Mouse (Mus musculus) liver, embryonic 11.5 days (tissue): ENCODE results near the gene Gm20683. TPM values are rescaled to one million over a fixed set of nuclear protein-coding genes. Genes with fewer than 3 reads are reported as not detected.
A peak's percentile ranks its signal among the peaks of the same experiment; 100 is the strongest.

Source experiments
- ATAC-seq: fragments of 200-750 bp; cut with Nextera tagmentation; replicated peaks from 2 replicates; pipeline ENCODE4 v1.8.0; 2017; ENCODE audit warnings: moderate number of reproducible peaks, mild to moderate bottlenecking, moderate TSS enrichment, moderate library complexity; ENCODE audit not compliant: low FRiP score
- DNase-seq: peaks from one replicate; pipeline ENCODE4 v3.0.0-alpha.2; 2017; ENCODE audit warnings: low spot score
- H3K27ac ChIP-seq: fragments of 300-500 bp; sonication (generic); 2 replicates; pipeline ENCODE4 v1.5.1; 2014; ENCODE audit warnings: mild to moderate bottlenecking, low read depth, low read length, control low read depth
- H3K27me3 ChIP-seq: fragments of 300-500 bp; sonication (generic); replicated peaks from 2 replicates; pipeline ENCODE4 v1.6.1; 2014; ENCODE audit warnings: low read length, mixed read lengths; ENCODE audit not compliant: control insufficient read depth, insufficient read depth
- H3K36me3 ChIP-seq: fragments of 300-500 bp; sonication (generic); 2 replicates; pipeline ENCODE4 v1.6.1; 2014; ENCODE audit warnings: mild to moderate bottlenecking, low read length, moderate library complexity, mixed read lengths; ENCODE audit not compliant: control insufficient read depth, insufficient read depth
- H3K4me1 ChIP-seq: fragments of 300-500 bp; sonication (generic); replicated peaks from 2 replicates; pipeline ENCODE4 v1.6.1; 2014; ENCODE audit warnings: low read length, mixed read lengths; ENCODE audit not compliant: control insufficient read depth, insufficient read depth
- H3K4me2 ChIP-seq: fragments of 300-500 bp; sonication (generic); 2 replicates; pipeline ENCODE4 v1.6.1; 2014; ENCODE audit warnings: mild to moderate bottlenecking, control low read depth, moderate library complexity
- H3K4me3 ChIP-seq: fragments of 300-500 bp; sonication (generic); 2 replicates; pipeline ENCODE4 v1.5.1; 2014; ENCODE audit warnings: low read depth, low read length, control low read depth
- H3K9ac ChIP-seq: fragments of 300-500 bp; sonication (generic); 2 replicates; pipeline ENCODE4 v1.6.1; 2014; ENCODE audit warnings: low read depth, low read length, control low read depth
- H3K9me3 ChIP-seq: fragments of 300-500 bp; sonication (generic); 2 replicates; pipeline ENCODE4 v1.6.1; 2016; ENCODE audit warnings: low read length, inconsistent platforms, mixed read lengths; ENCODE audit not compliant: control insufficient read depth
- WGBS: fragments of 180-500 bp; shearing (Covaris S2); extraction: QIAGEN DNeasy Blood & Tissue Kit; methylation state at CpG from one replicate; pipeline ENCODE4 v1.1.7; 2014; 5-methylcytosine and 5-hydroxymethylcytosine counted together
- polyA plus RNA-seq: library from polyadenylated mRNA; unstranded; fragments of >200 nt; fragmentation: Nextera tagmentation; extraction: Ambion mirVana; gene quantifications from 2 replicates; pipeline ENCODE4 v1.2.1, GENCODE M21; 2014

The Gm20683 gene
- polyA plus RNA-seq, 1 experiment from 2014 or later, result 0.78 TPM

DNA sequence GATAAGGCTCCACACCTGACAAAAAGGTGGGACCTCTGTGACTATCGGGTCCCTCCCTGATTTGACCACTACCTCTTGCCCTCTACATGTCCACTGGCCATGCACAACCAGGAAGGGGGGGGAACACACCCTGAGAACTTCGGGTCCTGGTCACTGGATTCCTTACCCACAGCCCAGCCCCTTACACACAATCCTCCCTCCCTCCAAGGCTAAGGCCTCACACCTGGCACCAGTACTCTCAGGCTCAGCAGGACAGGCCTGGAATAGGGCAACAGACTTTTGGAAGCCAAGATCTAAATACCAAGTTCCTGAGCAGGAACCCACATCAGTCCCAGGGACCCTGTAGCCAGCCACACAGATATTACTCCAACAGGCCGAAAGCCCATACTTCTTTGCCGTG is 2.7 kb downstream of the Gm20683 start:
- no peak overlapping the region for H3K4me2 ChIP-seq
- no peaks in the 10 kb centered on the region for H3K27me3 ChIP-seq
- no peak overlapping the region for H3K9ac ChIP-seq
- DNase-seq, result no peak
- ATAC-seq, result no peak
- WGBS, result 83% methylated on average over 4 of the region's 4 CpGs
- no peak overlapping the region for H3K27ac ChIP-seq
- no peak overlapping the region for H3K4me3 ChIP-seq
- no peaks in the 10 kb centered on the region for H3K9me3 ChIP-seq
- H3K4me1 ChIP-seq, result peaks cover 44% of the 10 kb centered on the region
- peaks cover 40% of the 10 kb centered on the region for H3K36me3 ChIP-seq

DNA sequence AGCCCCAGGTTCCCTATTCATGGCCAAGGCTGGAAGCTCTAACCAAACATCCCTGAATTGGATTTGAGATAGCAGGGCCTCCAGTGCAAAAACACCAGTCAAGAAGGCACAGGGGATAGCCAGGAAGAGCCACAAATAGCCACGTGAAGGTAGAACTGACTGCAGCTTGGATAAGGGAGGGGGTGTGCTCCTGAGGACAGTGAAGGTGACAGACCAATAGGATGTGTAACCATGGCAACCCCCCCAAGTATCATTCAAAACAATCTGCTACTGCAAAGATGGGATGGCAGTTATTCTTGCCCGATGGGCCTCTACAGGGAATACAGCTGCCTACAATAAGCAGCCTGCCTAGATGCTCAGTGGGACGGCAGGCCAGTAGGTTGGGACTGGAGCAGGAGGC is 4.0 kb downstream of the Gm20683 start:
- Histone ChIP-seq H3K9ac (peak overlapping the region; percentile 11; the same call in 1 of the 2 replicates), H3K4me1 (peaks cover 38% of the 10 kb centered on the region), H3K36me3 (peaks cover 40% of the 10 kb centered on the region), H3K4me3 (no peak overlapping the region; the same call in 1 of the 2 replicates), H3K9me3 (no peaks in the 10 kb centered on the region), H3K4me2 (peak overlapping the region; percentile 77), H3K27ac (no peak overlapping the region), H3K27me3 (no peaks in the 10 kb centered on the region)
- DNase-seq (no peak), ATAC-seq (no peak)
- WGBS, result 59% methylated on average over 3 of the region's 3 CpGs

DNA sequence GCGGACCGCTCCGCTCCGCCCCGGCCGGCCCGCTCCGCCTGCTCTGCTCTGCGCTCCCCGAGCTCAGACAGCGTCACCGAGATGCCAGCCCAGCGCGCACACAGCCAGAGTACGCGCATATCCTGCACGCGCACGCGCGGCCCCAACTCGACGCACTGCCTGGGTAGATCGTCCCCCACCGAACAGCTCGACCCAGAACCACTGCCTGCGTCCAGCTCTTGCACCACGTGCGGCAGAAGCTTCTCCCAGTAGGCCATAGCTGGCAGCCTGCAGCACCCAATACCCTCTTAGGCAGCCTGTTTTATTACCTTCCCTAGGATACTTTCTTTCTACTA is 4.5 kb downstream of the Gm20683 start, which contains the start of gene Rhbdl1:
Gene Rhbdl1, minus strand, starts transcription at position 220 of the 335 bp plus-strand sequence.
- Histone ChIP-seq H3K4me3 (peak within 1 kb of the TSS; percentile 40), H3K9me3 (no peaks in the 10 kb centered on the region), H3K27me3 (no peaks in the 10 kb centered on the region), H3K4me2 (peak within 1 kb of the TSS; percentile 77), H3K9ac (peak within 1 kb of the TSS; percentile 58), H3K27ac (peak within 1 kb of the TSS; percentile 8; the same call in 1 of the 2 replicates), H3K4me1 (peaks cover 39% of the 10 kb centered on the region), H3K36me3 (peaks cover 37% of the 10 kb centered on the region)
- 7% methylated on average over 29 of the region's 29 CpGs for WGBS
- peak; percentile 71 for DNase-seq
- no peak for ATAC-seq

DNA sequence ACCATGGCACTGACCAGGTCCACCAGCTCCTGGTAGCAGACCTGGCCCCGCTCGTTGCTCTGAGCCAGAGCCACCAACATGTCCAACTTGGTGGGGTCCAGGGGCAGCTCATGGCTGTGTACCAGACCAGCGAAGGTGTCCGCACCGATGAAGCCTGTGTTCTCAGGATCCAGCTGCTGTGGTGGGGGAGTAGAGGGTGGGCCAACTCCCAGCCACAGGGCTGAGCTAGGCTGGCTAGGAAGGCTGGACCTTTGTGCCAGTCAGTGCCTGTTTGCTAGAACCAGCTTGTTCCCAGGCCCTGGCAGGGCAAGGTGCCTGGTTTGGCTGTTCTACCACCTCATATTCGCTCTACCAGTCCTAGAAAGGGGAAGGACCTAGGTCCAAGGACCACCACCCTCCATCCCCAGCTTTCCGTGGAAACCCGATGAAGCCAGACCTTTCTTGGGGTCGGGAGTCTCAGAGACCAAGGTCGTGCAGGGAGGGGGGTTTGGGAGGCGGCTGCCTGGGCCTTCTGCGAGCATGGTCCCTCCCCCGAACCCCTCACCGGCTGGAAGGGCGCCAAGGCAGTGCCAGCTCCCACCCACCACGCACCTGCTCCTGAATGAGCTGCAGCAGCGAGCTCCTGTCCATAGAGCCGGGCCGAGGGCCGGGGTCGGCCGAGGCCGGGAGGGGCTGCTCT is 5.0 kb downstream of the Gm20683 start:
- Histone ChIP-seq H3K27me3 (no peaks in the 10 kb centered on the region), H3K4me3 (peak overlapping the region; percentile 40), H3K4me1 (peaks cover 44% of the 10 kb centered on the region), H3K36me3 (peaks cover 36% of the 10 kb centered on the region), H3K27ac (peak overlapping the region; percentile 8; the same call in 1 of the 2 replicates), H3K9ac (peak overlapping the region; percentile 58), H3K9me3 (no peaks in the 10 kb centered on the region), H3K4me2 (peak overlapping the region; percentile 77)
- WGBS, result 24% methylated on average over 23 of the region's 23 CpGs
- ATAC-seq (no peak), DNase-seq (no peak)

DNA sequence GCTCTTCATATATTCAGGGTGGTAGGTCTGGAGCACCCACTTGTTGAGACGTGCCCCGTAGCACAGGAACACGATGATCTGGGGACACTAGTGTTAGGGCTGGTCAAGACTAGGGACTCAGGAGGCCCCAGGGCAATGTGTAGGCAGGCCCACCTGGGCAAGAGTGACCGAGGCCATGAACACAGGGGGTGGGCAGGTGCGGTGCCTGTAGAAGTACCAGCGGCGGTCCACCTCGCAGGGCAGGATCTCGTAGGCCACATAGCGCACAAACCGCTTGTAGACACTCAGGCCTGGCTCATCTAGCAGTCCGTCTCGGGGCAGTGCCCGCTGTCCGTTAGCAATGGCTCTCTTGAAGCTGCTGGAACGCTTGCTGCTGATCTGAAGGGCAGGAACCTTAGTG is 5.7 kb downstream of the Gm20683 start:
- Histone ChIP-seq H3K9me3 (no peaks in the 10 kb centered on the region), H3K27me3 (no peaks in the 10 kb centered on the region), H3K9ac (no peak overlapping the region), H3K27ac (no peak overlapping the region), H3K36me3 (peaks cover 36% of the 10 kb centered on the region), H3K4me3 (no peak overlapping the region; the same call in 1 of the 2 replicates), H3K4me2 (no peak overlapping the region; the same call in none of the 2 replicates), H3K4me1 (peaks cover 51% of the 10 kb centered on the region)
- 93% methylated on average over 16 of the region's 16 CpGs for WGBS
- no peak for ATAC-seq
- DNase-seq, result no peak

DNA sequence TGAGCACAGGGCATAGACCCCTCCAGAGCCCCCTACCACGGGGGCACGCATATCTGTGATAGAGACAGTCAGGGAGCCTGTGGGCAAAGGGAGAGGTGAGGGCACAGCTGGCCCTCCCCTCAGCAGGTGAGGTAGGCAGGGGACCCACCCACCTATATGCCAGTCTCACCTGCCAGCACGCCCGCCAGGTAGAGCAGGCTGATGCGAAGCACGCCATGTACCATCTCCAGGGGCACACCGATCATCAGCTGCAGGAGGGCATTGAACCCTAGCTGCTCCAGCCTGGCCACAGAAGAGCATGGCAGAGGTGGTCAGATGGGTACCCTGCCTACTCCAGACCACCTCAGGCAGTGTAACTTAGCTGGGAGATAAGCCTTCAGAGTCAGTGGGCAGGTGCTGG is 6.3 kb downstream of the Gm20683 start:
- Histone ChIP-seq H3K9me3 (no peaks in the 10 kb centered on the region), H3K4me2 (peak overlapping the region; percentile 99; the same call in 1 of the 2 replicates), H3K9ac (no peak overlapping the region), H3K4me1 (peaks cover 54% of the 10 kb centered on the region), H3K27me3 (no peaks in the 10 kb centered on the region), H3K36me3 (peaks cover 36% of the 10 kb centered on the region), H3K4me3 (no peak overlapping the region), H3K27ac (no peak overlapping the region)
- no peak for ATAC-seq
- DNase-seq, result no peak
- 92% methylated on average over 7 of the region's 7 CpGs for WGBS

DNA sequence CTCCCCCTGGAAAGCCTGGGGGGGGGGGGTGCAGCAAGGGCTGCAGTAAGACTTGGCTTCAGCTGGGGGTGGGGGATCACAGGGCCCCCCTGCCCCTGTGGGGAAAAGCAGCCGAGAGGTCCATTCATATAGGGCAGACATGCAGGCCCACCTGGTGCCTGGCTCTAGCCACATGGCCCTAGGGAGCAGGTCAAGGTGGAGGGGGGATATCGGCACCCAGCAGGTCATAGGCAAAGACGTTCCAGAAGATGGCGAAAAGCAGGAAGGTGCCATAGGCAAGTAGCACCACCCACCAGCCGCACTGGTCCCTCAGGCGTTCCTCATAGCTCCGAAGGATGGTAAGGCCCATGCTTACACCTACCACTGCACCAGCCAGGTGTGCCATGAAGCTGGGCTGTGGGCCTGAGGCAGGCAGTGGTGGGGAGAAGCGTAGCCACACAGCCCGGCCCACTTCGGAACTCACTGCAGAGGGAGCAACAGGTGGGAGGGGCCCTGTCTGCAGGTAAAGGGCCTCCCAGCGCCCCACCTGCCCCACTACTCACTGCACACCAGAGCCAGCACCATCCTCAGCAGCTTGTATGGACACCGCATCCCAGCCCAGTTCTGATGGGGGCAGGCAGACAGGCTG is 6.9 kb downstream of the Gm20683 start:
- Histone ChIP-seq H3K4me3 (peak overlapping the region; percentile 85), H3K36me3 (peaks cover 38% of the 10 kb centered on the region), H3K4me2 (peak overlapping the region; percentile 99), H3K4me1 (peaks cover 60% of the 10 kb centered on the region), H3K9ac (peak overlapping the region; percentile 88), H3K9me3 (no peaks in the 10 kb centered on the region), H3K27me3 (no peaks in the 10 kb centered on the region), H3K27ac (no peak overlapping the region)
- 91% methylated on average over 12 of the region's 12 CpGs for WGBS
- DNase-seq, result no peak
- no peak for ATAC-seq

DNA sequence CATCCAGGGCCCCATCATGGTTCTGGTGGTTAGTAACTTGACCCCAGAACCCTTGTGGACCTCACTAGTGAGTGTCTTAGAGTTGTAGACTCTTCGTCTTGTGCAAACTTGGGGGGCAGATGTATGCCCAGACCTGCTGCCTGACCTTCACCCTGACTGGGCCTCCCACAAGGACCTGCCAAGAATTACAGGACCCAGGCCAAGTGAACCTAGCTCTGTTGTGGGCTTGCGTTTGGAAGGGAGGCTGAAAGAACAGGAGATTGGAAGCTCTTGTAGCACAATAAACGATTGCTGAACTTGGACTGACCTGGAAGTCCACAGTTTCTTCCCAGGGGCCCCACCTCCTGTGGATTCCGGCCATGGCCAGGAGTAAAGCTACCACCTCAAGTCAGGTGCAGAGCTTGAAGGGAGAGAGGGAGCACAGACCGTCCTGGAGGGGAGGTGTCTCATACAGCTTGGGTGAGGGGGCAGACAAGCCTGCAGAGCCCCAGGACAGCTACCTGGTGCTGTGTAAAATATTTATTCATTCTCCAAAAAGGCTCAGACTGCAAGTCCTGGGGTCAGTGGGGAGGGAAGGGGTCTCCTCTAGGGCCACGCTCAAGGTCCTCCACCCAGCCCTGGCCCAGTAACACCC is 7.5 kb downstream of the Gm20683 start:
- no peaks in the 10 kb centered on the region for H3K27me3 ChIP-seq
- 42% methylated on average over 6 of the region's 6 CpGs for WGBS
- DNase-seq (no peak), ATAC-seq (no peak)
- peak overlapping the region; percentile 85 for H3K4me3 ChIP-seq
- H3K9me3 ChIP-seq, result no peaks in the 10 kb centered on the region
- H3K9ac ChIP-seq, result peak overlapping the region; percentile 88
- peaks cover 33% of the 10 kb centered on the region for H3K36me3 ChIP-seq
- peak overlapping the region; percentile 97 for H3K27ac ChIP-seq
- peaks cover 61% of the 10 kb centered on the region for H3K4me1 ChIP-seq
- peak overlapping the region; percentile 99 for H3K4me2 ChIP-seq
